Mouse (Mus musculus): ENCODE data around the gene Neu1.

GRCm38 (mm10) chr17:34885615-34886014 is 45.4 kb upstream of the Neu1 start:
- TF ChIP-seq ZC3H11A (IDR thresholded peaks at IDR 0.05; ENCODE audit: low read depth, low read length) (no peak), CTCF (conservative IDR thresholded peaks at IDR 0.05 in 1 of 2, IDR thresholded peaks at IDR 0.05 in 1 of 2; ENCODE audit: low read depth in 2 of 2, low read length in 2 of 2) (no peak), E2F4 (IDR thresholded peaks at IDR 0.05; ENCODE audit: insufficient replicate concordance, low read depth, low read length) (no peak), BHLHE40 (IDR thresholded peaks at IDR 0.05; ENCODE audit: low read depth, low read length) (no peak), ZMIZ1 (IDR thresholded peaks at IDR 0.05; ENCODE audit: low read depth, low read length) (no peak), USF2 (conservative IDR thresholded peaks at IDR 0.05; ENCODE audit: low read depth, low read length) (no peak), CHD2 (IDR thresholded peaks at IDR 0.05; ENCODE audit: low read length) (no peak)

Data from CH12.LX (cell line).